Mouse (Mus musculus) macrophage (primary cell): Measurements from ENCODE around the gene Pcdh15. TPM values are rescaled to one million over a fixed set of nuclear protein-coding genes. Genes with fewer than 3 reads are reported as not detected.

Experiments used
- H3K27ac ChIP-seq: fragments of 350-480 bp; formaldehyde crosslinking; 2 replicates; pipeline ENCODE4 v1.9.0; 2021
- H3K36me3 ChIP-seq: fragments of 350-480 bp; formaldehyde crosslinking; 2 replicates; pipeline ENCODE4 v1.9.0; 2021; ENCODE audit errors: inconsistent target
- H3K4me3 ChIP-seq: fragments of 350-480 bp; formaldehyde crosslinking; 2 replicates; pipeline ENCODE4 v1.9.0; 2021; ENCODE audit errors: inconsistent target
- H3K79me2 ChIP-seq: fragments of 350-480 bp; formaldehyde crosslinking; 2 replicates; pipeline ENCODE4 v1.9.0; 2021; ENCODE audit errors: inconsistent target
- WGBS: methylation state at CpG from one replicate; pipeline ENCODE4 v1.1.7; 2026; ENCODE audit warnings: inconsistent platforms; ENCODE audit not compliant: missing documents; 5-methylcytosine and 5-hydroxymethylcytosine counted together
- polyA plus RNA-seq: library from polyadenylated mRNA; stranded (reverse); fragments of 250-400 nt; gene quantifications from 3 replicates; pipeline ENCODE4 v1.2.4, GENCODE M21; 2018; ENCODE audit warnings: inconsistent platforms

Gene Pcdh15
- polyA plus RNA-seq, 1 experiment from 2014 or later: not detected

DNA sequence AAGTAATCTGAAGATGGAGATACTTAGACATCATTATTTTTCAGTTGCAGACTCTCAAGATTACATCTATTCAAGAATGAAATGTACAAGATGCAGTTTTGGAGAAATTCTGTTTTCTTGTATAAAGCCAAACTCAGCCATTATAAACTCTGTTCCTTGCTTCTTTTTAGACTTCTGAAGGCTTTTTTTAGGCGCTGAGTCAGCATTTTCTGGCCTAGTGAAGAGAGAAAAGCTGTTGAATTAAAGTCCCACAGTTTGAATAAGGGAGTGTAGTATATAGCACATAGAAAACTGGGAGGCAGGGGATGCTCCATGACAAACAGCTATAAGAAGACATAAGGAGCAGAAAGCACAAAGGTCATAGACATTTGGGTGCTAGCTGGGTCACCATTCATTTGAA is 1017.7 kb downstream of the Pcdh15 start:
- 11% methylated on average over 1 of the region's 1 CpGs for WGBS
- Histone ChIP-seq H3K27ac (no peak overlapping the region), H3K36me3 (no peaks in the 10 kb centered on the region), H3K4me3 (no peak overlapping the region), H3K79me2 (no peaks in the 10 kb centered on the region)

DNA sequence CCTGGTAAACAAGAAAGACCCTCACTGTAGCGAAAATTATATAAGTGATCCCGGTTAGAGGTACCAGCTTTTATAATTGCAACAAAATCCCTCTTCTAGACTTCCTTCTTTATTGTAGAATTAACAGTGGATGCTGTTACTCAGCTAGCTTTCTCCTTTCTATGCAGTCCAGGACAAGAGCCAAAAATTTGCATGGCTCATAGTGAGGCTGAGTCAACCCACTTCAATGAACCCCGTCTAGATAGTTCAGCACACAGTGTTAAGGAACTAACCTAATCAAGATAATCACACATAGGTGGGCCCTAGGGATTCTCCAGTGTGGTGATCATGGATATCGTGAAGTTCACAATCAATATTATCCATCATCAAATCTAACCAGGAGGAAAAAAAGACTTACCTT is 1024.3 kb downstream of the Pcdh15 start:
- no peak overlapping the region for H3K4me3 ChIP-seq
- 88% methylated on average over 4 of the region's 4 CpGs for WGBS
- no peaks in the 10 kb centered on the region for H3K79me2 ChIP-seq
- no peak overlapping the region for H3K27ac ChIP-seq
- no peaks in the 10 kb centered on the region for H3K36me3 ChIP-seq

DNA sequence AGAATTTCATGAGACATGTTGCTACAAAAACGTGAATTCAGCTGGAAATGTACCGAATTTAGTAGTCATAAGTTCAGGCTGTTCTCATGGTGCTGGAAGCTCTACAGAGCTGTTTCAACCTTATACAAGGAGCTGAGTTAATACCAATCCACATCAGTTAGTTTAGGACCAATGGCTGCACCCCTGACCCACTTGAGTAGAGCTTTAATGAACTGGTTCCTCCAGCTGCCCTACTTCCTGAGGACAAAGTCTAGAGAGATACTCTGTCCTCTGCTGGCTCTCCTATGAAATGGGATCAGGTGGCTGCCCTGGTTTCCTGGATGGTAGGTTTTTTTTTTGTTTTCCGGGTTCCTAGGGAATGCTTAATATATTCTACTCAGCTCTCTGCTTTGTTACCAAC is 1030.0 kb downstream of the Pcdh15 start:
- no peak overlapping the region for H3K4me3 ChIP-seq
- WGBS: 83% methylated on average over 3 of the region's 3 CpGs
- H3K27ac ChIP-seq: no peak overlapping the region
- H3K36me3 ChIP-seq: no peaks in the 10 kb centered on the region
- H3K79me2 ChIP-seq: no peaks in the 10 kb centered on the region

DNA sequence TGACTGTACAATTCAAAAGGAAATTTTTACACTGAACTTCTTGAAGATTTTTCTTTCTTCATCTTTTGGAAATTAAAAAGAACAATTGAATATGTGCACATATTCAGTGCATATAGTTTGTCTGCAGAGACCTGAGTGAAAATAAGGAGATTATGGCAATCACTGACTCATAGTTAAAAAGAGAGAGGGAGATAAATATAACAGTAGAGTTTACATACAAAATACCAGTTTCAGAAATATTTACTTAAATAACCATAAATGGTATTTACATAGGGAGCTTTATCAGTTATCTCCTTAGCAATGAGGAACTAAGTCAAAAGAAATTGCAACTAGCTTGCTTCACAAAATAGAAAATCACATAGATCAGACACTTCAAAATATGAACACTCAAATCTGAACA is 1030.5 kb downstream of the Pcdh15 start:
- H3K27ac ChIP-seq: no peak overlapping the region
- no peak overlapping the region for H3K4me3 ChIP-seq
- H3K36me3 ChIP-seq: no peaks in the 10 kb centered on the region
- no peaks in the 10 kb centered on the region for H3K79me2 ChIP-seq

DNA sequence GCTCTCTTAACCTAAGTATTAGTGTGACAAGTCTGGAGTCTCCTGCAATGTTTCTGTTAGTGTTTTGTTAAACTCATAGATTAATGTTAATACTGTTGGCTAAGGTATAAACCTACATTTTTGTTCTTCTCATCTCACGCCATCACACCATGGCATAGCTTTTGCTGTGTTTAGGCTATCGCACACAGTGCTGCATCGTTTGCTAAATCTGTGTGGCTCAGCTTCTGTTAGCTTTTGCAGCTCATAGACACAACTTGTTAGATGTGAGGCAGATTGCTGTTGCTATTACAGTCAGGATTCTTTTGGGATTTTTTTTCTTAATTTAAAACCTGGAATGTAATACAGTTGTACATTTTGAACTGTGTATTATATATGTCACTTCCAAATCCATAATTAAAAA is 1031.7 kb downstream of the Pcdh15 start:
- H3K36me3 ChIP-seq: no peaks in the 10 kb centered on the region
- WGBS: 93% methylated on average over 3 of the region's 3 CpGs
- H3K27ac ChIP-seq: no peak overlapping the region
- no peak overlapping the region for H3K4me3 ChIP-seq
- H3K79me2 ChIP-seq: no peaks in the 10 kb centered on the region

DNA sequence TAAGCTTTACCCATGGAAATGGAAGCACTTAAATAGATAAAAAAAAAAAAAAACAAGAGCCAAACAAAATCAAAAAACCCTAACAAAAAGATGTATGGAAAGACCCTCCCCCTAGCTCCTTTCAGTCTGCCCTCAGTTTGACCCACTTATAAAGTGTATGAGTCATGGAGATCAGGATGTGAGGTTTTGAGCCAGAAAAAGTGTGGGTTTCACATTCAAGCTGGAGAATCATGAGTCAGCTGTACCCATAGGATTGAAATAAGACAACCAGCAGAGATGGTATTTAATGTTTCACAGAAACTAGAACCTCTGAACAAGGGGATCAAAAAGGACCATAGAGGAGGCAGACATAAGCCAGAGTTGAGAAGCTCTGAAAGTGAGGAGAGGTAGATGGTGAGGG is 1048.8 kb downstream of the Pcdh15 start:
- H3K27ac ChIP-seq: no peak overlapping the region
- H3K36me3 ChIP-seq: no peaks in the 10 kb centered on the region
- H3K79me2 ChIP-seq: no peaks in the 10 kb centered on the region
- H3K4me3 ChIP-seq: no peak overlapping the region

DNA sequence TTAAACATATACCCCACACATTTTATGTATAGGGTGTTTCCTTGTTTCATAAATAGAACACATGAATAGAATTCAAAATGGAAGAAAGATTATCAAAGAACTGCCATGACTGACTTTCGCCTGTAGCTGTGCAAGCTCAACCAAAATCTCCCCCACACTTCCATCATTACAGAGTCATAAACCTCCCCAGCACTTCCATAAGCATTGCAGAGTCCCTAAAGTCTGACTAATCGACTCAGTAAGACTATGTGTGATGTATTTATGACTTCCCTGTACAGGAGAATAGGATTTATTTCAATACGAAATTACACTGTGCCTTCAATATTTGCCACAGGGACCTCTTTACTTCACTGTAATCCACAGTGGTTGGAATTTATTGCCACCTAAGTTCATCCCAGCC is 1082.8 kb downstream of the Pcdh15 start:
- H3K27ac ChIP-seq: no peak overlapping the region
- H3K4me3 ChIP-seq: no peak overlapping the region
- no peaks in the 10 kb centered on the region for H3K79me2 ChIP-seq
- H3K36me3 ChIP-seq: no peaks in the 10 kb centered on the region
- WGBS: 59% methylated on average over 3 of the region's 3 CpGs

DNA sequence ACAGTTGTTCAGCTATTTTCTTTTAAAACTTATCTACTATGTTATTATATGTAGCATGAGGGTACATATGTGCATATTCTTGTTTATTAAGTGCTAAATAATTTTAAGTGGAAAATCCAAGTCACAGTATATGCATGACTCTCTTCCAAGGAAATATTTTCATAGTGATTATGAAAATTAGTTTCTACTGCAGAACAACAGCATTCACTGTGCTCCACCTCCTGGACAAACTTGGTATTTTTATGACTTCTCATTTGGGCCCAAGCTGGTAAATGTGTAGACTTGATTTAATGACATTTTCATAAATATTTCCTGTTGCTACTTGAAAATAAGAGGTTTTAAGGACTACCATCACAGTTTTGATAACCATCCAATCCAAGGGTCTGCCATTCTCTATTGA is 1104.5 kb downstream of the Pcdh15 start:
- Histone ChIP-seq H3K27ac (no peak overlapping the region), H3K36me3 (no peaks in the 10 kb centered on the region), H3K4me3 (no peak overlapping the region), H3K79me2 (no peaks in the 10 kb centered on the region)

DNA sequence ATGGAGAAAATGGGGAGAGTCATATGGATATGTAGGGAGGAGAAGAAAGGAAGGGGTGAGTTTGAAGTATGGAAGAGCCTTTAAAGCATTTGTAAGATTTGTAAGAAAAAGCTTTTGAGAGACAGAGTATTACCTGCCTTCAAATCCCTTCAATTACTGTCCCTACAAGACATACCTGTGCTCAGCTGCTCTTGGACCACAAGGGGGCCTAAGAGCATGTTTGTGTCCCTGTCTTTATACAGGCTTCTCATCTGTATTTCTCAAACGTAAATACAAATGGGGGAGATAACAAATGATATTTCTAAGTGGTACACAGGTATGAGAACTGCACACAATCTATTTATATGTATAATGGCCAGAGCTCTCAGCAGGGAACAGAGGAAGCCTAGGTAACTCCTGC is 1118.1 kb downstream of the Pcdh15 start:
- 7% methylated on average over 1 of the region's 1 CpGs for WGBS
- no peaks in the 10 kb centered on the region for H3K79me2 ChIP-seq
- no peaks in the 10 kb centered on the region for H3K36me3 ChIP-seq
- no peak overlapping the region for H3K27ac ChIP-seq
- H3K4me3 ChIP-seq: no peak overlapping the region

DNA sequence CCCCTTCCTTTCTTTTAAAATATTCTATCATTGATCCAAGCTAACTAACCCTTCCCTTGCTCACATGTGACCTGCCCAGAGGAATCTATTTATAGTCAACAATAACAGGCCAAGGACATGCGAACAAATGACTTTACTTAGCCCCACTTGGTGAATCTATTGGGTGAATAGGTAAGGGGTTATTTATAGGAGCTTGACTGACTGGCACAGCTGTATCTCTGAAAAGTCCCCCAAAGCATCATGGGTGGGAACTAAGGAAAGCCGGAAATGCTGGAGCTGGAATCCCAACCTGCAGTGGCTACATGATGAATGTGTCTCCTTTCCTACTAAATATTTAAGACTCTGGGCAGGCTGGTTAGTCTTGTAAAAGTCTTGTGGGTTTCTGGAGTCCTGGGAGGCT is 1121.3 kb downstream of the Pcdh15 start:
- 76% methylated on average over 2 of the region's 2 CpGs for WGBS
- Histone ChIP-seq H3K4me3 (no peak overlapping the region), H3K36me3 (no peaks in the 10 kb centered on the region), H3K27ac (no peak overlapping the region), H3K79me2 (no peaks in the 10 kb centered on the region)

DNA sequence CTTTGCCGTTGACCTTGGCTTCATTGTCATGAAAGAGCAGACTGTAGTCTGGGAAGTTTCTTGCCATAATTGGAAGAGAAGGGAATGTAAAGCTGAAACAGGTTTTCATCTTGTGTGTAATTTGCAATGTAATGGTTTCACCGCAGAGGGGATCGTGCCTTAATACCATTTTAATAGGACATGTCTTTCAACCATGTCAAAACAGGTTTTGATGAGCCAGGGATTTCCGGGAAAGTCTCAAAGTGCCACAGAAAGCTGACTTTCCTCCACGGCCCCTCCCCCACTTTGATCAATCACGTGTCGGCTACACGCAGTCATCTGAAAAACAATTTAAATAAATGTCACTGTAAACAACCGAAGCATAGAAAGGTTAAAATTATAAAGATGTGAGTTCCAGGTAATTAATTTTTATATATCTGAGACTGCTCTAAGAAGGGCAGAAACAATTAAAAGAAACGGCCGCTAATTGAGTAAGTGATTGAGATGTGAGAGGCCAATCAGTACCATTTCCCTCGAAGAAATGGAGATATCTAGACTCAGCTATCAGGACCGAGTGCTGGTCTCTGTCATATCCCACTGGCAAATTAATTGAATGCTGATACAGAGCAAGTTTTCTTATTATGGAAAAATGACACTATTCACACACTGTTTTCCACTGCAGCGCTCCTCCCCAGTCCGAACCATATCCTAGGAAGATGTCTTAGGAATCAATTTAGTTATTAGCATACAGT is 1158.7 kb downstream of the Pcdh15 start:
- WGBS: 89% methylated on average over 15 of the region's 15 CpGs
- Histone ChIP-seq H3K79me2 (no peaks in the 10 kb centered on the region), H3K36me3 (no peaks in the 10 kb centered on the region), H3K4me3 (no peak overlapping the region), H3K27ac (no peak overlapping the region)

DNA sequence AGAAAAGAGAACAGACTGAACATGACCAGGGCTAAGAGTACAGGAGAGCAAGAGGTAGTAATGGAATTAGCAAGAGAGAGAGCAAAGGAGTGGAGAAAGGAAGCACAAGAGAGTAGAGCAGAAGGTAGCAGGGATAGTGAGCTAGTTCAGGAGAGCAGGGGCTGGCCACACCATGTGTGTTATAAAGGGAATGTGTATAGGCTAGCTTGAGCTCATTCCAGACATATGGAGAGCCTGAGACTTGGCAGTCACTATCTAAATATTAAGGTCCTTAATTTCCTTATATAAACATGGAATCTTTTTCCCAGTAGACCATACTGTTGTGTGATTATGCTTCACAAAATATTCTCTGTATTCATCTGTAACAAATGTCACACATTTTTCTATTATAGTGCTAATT is 1159.5 kb downstream of the Pcdh15 start:
- Histone ChIP-seq H3K79me2 (no peaks in the 10 kb centered on the region), H3K36me3 (no peaks in the 10 kb centered on the region), H3K4me3 (no peak overlapping the region), H3K27ac (no peak overlapping the region)

DNA sequence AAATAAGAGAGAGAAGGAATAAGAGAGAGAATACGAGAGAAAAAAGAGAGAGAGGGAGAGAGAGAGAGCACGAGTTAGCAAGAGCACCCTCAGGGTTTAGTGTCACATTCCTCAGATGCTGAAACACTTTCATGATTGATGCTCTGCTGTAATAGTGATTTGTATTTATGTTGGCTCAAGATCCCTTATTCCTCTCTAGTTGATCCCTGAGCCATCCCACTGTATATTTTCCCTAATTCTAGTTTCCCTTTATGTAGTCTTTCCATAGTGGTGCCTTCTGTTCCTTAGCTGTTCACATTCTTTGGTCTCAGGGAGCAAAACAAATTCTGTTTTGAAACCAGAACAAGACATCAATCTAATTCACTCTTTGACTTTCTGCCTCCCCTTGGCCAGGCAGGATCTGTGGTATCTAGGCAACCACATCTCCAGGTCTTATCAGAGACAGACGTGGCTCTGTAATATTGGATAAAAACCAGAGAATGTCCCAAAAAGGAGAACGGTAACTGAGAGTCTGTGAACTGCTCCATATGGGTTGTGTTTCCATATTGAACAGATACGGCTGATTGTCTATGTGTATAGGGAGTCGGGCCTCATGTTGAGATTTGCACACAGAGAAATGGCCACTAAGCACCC is 1170.6 kb downstream of the Pcdh15 start:
- Histone ChIP-seq H3K36me3 (no peaks in the 10 kb centered on the region), H3K4me3 (no peak overlapping the region), H3K79me2 (no peaks in the 10 kb centered on the region), H3K27ac (no peak overlapping the region)
- 82% methylated on average over 6 of the region's 6 CpGs for WGBS

DNA sequence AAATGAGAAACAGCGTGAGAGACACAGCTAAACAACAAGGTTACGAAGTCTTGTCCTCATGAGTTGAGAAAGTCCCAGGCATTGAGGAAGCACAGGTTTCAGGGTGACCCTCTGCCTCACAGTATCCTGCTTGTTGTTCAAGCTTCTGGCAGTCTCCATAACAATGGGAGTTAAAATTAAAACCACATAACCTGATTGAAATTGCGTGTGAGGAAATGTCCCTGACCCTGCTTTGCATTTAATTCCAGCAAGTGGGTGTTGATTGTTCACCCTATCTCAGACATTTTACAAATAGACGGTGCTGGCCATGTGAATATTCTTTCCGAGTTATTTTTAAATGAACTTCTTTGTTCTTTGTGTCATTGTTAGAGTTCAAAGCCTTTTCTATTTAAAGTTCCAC is 1171.8 kb downstream of the Pcdh15 start:
- Histone ChIP-seq H3K27ac (no peak overlapping the region), H3K79me2 (no peaks in the 10 kb centered on the region), H3K4me3 (no peak overlapping the region), H3K36me3 (no peaks in the 10 kb centered on the region)
- 81% methylated on average over 5 of the region's 5 CpGs for WGBS

DNA sequence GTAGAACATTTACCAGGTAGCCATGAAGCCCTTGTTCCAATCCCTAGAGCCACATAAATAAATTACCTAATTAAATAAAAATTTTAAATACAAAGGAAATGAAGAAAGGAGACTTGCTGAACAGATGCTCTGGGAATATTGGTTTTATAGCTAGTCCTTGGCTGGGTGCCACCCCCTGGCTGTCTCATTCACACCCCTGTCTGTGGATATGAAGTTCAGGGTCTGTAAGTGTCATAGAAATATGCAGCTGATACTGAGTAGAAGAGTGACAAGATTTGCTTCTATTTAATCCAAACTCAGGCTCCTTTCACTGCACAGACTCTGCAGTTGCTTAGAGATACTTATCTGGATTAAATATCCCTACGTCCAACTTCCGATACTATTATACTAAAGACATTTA is 1205.0 kb downstream of the Pcdh15 start:
- WGBS: 90% methylated on average over 2 of the region's 2 CpGs

More for the DNA sequence above, 1205.0 kb downstream of the Pcdh15 start:
- no peak overlapping the region for H3K27ac ChIP-seq
- no peaks in the 10 kb centered on the region for H3K36me3 ChIP-seq
- H3K79me2 ChIP-seq: no peaks in the 10 kb centered on the region
- no peak overlapping the region for H3K4me3 ChIP-seq
